Mouse (Mus musculus): ENCODE results near the gene Anapc11. TPM values are rescaled to one million over a fixed set of nuclear protein-coding genes. Genes with fewer than 3 reads are reported as not detected.

Anapc11 gene
- polyA plus RNA-seq, 1 experiment from 2014 or later: 219 TPM

GRCm38 (mm10) chr11:120623961-120624679, 25.9 kb downstream of the Anapc11 start:
- WGBS: 12% methylated on average over 30 of the region's 30 CpGs
- ATAC-seq (ENCODE audit: insufficient number of reproducible peaks, insufficient read depth, low FRiP score, low TSS enrichment, low read depth): no peak
- H3K36me3 ChIP-seq: peaks cover 60% of the 10 kb centered on the region

GRCm38 (mm10) chr11:120624680-120625111, 26.5 kb downstream of the Anapc11 start:
- Histone ChIP-seq H3K27me3 (no peaks in the 10 kb centered on the region), H3K4me2 (peak overlapping the region; percentile 99), H3K9ac (peak overlapping the region; percentile 85), H3K36me3 (peaks cover 63% of the 10 kb centered on the region), H3K4me1 (peaks cover 19% of the 10 kb centered on the region), H3K4me3 (peak overlapping the region; percentile 99), H3K9me3 (no peaks in the 10 kb centered on the region), H3K27ac (peak overlapping the region; percentile 71)
- WGBS: under 1% methylated on average over 53 of the region's 53 CpGs
- peak; percentile 63; the same call in 1 of the 2 replicates for ATAC-seq (ENCODE audit: insufficient number of reproducible peaks, insufficient read depth, low FRiP score, low TSS enrichment, low read depth)

More at GRCm38 (mm10) chr11:120623961-120624679, 25.9 kb downstream of the Anapc11 start:
- Histone ChIP-seq H3K9me3 (no peaks in the 10 kb centered on the region), H3K4me3 (peak overlapping the region; percentile 99), H3K27ac (peak overlapping the region; percentile 71), H3K4me2 (peak overlapping the region; percentile 99), H3K9ac (peak overlapping the region; percentile 85), H3K4me1 (peaks cover 17% of the 10 kb centered on the region), H3K27me3 (no peaks in the 10 kb centered on the region)

- peaks cover 25% of the 10 kb centered on the region for H3K4me1 ChIP-seq
- no peaks in the 10 kb centered on the region for H3K9me3 ChIP-seq
- H3K27me3 ChIP-seq: no peaks in the 10 kb centered on the region
- peak within 1 kb of the TSS; percentile 73 for H3K27ac ChIP-seq
- H3K4me2 ChIP-seq: peak within 1 kb of the TSS; percentile 99
- H3K4me3 ChIP-seq: peak within 1 kb of the TSS; percentile 99
- H3K9ac ChIP-seq: peak within 1 kb of the TSS; percentile 85
- peaks cover 59% of the 10 kb centered on the region for H3K36me3 ChIP-seq
- WGBS: 11% methylated on average over 5 of the region's 5 CpGs
- no peak for ATAC-seq (ENCODE audit: insufficient number of reproducible peaks, insufficient read depth, low FRiP score, low TSS enrichment, low read depth)
Measured at GRCm38 (mm10) chr11:120625152-120625775, 27.0 kb downstream of the Anapc11 start, which contains the start of gene Sirt7. Gene Sirt7, minus strand, starts transcription at chr11:120625240.

GRCm38 (mm10) chr11:120626785-120627467, 28.7 kb downstream of the Anapc11 start:
- WGBS: 90% methylated on average over 11 of the region's 11 CpGs
- peaks cover 41% of the 10 kb centered on the region for H3K4me1 ChIP-seq
- H3K4me2 ChIP-seq: no peak overlapping the region
- no peak for ATAC-seq (ENCODE audit: insufficient number of reproducible peaks, insufficient read depth, low FRiP score, low TSS enrichment, low read depth)
- H3K36me3 ChIP-seq: peaks cover 42% of the 10 kb centered on the region
- no peaks in the 10 kb centered on the region for H3K27me3 ChIP-seq
- H3K4me3 ChIP-seq: no peak overlapping the region
- no peak overlapping the region for H3K27ac ChIP-seq
- no peak overlapping the region for H3K9ac ChIP-seq
- H3K9me3 ChIP-seq: no peaks in the 10 kb centered on the region

- Histone ChIP-seq H3K9ac (no peak overlapping the region), H3K27me3 (no peaks in the 10 kb centered on the region), H3K4me1 (peaks cover 46% of the 10 kb centered on the region), H3K36me3 (peaks cover 36% of the 10 kb centered on the region), H3K9me3 (no peaks in the 10 kb centered on the region), H3K27ac (no peak overlapping the region), H3K4me2 (no peak overlapping the region), H3K4me3 (no peak overlapping the region)
- no peak for ATAC-seq (ENCODE audit: insufficient number of reproducible peaks, insufficient read depth, low FRiP score, low TSS enrichment, low read depth)
- 80% methylated on average over 22 of the region's 22 CpGs for WGBS
Measured at GRCm38 (mm10) chr11:120627468-120628300, 29.5 kb downstream of the Anapc11 start.

- ATAC-seq (ENCODE audit: insufficient number of reproducible peaks, insufficient read depth, low FRiP score, low TSS enrichment, low read depth): no peak
- H3K36me3 ChIP-seq: peaks cover 29% of the 10 kb centered on the region
- H3K4me1 ChIP-seq: peaks cover 43% of the 10 kb centered on the region
- WGBS: 92% methylated on average over 23 of the region's 23 CpGs
- H3K9ac ChIP-seq: no peak overlapping the region
- no peak overlapping the region for H3K27ac ChIP-seq
- H3K4me2 ChIP-seq: no peak overlapping the region
- H3K9me3 ChIP-seq: no peaks in the 10 kb centered on the region
- no peak overlapping the region for H3K4me3 ChIP-seq
- H3K27me3 ChIP-seq: no peaks in the 10 kb centered on the region
Measured at GRCm38 (mm10) chr11:120628601-120629340, 30.6 kb downstream of the Anapc11 start.

- Histone ChIP-seq H3K9me3 (no peaks in the 10 kb centered on the region), H3K4me2 (no peak overlapping the region; the same call in 1 of the 2 replicates), H3K36me3 (peaks cover 29% of the 10 kb centered on the region), H3K4me3 (no peak overlapping the region), H3K27ac (peak overlapping the region; percentile 44; the same call in 1 of the 2 replicates), H3K4me1 (peaks cover 39% of the 10 kb centered on the region), H3K9ac (no peak overlapping the region), H3K27me3 (no peaks in the 10 kb centered on the region)
- 83% methylated on average over 23 of the region's 23 CpGs for WGBS
- no peak for ATAC-seq (ENCODE audit: insufficient number of reproducible peaks, insufficient read depth, low FRiP score, low TSS enrichment, low read depth)
Measured at GRCm38 (mm10) chr11:120629341-120629730, 31.1 kb downstream of the Anapc11 start.

GRCm38 (mm10) chr11:120629911-120630310, 31.7 kb downstream of the Anapc11 start:
- Histone ChIP-seq H3K9ac (peak overlapping the region; percentile 59), H3K27ac (peak overlapping the region; percentile 44; the same call in 1 of the 2 replicates), H3K36me3 (peaks cover 29% of the 10 kb centered on the region), H3K9me3 (no peaks in the 10 kb centered on the region), H3K4me3 (0 out of 2 replicates have a peak overlapping the region, but pooled peaks have one; percentile 12), H3K4me1 (peaks cover 39% of the 10 kb centered on the region), H3K4me2 (peak overlapping the region; percentile 27; the same call in 1 of the 2 replicates), H3K27me3 (no peaks in the 10 kb centered on the region)
- 36% methylated on average over 7 of the region's 7 CpGs for WGBS
- ATAC-seq (ENCODE audit: insufficient number of reproducible peaks, insufficient read depth, low FRiP score, low TSS enrichment, low read depth): no peak

GRCm38 (mm10) chr11:120630401-120630871, 32.2 kb downstream of the Anapc11 start:
- peak overlapping the region; percentile 27; the same call in 1 of the 2 replicates for H3K4me2 ChIP-seq
- WGBS: 49% methylated on average over 5 of the region's 5 CpGs

More at GRCm38 (mm10) chr11:120630401-120630871, 32.2 kb downstream of the Anapc11 start:
- H3K9ac ChIP-seq: peak overlapping the region; percentile 59
- 0 out of 2 replicates have a peak overlapping the region, but pooled peaks have one; percentile 12 for H3K4me3 ChIP-seq
- peaks cover 34% of the 10 kb centered on the region for H3K4me1 ChIP-seq
- H3K36me3 ChIP-seq: peaks cover 29% of the 10 kb centered on the region
- H3K9me3 ChIP-seq: no peaks in the 10 kb centered on the region
- peak overlapping the region; percentile 44; the same call in 1 of the 2 replicates for H3K27ac ChIP-seq
- no peaks in the 10 kb centered on the region for H3K27me3 ChIP-seq
- ATAC-seq (ENCODE audit: insufficient number of reproducible peaks, insufficient read depth, low FRiP score, low TSS enrichment, low read depth): no peak
